Mouse (Mus musculus) megakaryocyte, embryonic 14.5 days (primary cell): ENCODE data around the gene Pax4. TPM values are rescaled to one million over a fixed set of nuclear protein-coding genes. Genes with fewer than 3 reads are reported as not detected.

Experiments
- H3K27me3 ChIP-seq: replicated peaks from 2 replicates; pipeline ENCODE3; 2012; ENCODE audit warnings: inconsistent platforms
- H3K36me3 ChIP-seq: replicated peaks from 2 replicates; pipeline ENCODE3; 2012; ENCODE audit warnings: low read length, inconsistent platforms, mixed read lengths
- H3K4me1 ChIP-seq: 2 replicates; pipeline ENCODE4 v1.6.1; 2012; ENCODE audit warnings: inconsistent platforms
- H3K4me3 ChIP-seq: replicated peaks from 2 replicates; pipeline ENCODE3; 2012; ENCODE audit warnings: moderate library complexity, mild to moderate bottlenecking, inconsistent platforms
- H3K9me3 ChIP-seq: 2 replicates; pipeline ENCODE4 v1.6.1; 2012; ENCODE audit warnings: inconsistent platforms
- FLI1 ChIP-seq: IDR thresholded peaks from 2 replicates; pipeline ENCODE4 v1.6.1; 2012; ENCODE audit warnings: low read length, inconsistent platforms, mixed read lengths
- GATA1 ChIP-seq: IDR thresholded peaks from 3 replicates; pipeline ENCODE4 v1.6.1; 2012; ENCODE audit warnings: mixed read lengths, low read length, inconsistent platforms, borderline replicate concordance
- polyA plus RNA-seq: library from polyadenylated mRNA; stranded (reverse); fragments of >175 nt; gene quantifications from 2 replicates; pipeline ENCODE4 v1.2.3, GENCODE M21; 2012; ENCODE audit warnings: low replicate concordance; ENCODE audit not compliant: insufficient read depth

Gene Pax4
- polyA plus RNA-seq: not detected in 2 replicates

DNA sequence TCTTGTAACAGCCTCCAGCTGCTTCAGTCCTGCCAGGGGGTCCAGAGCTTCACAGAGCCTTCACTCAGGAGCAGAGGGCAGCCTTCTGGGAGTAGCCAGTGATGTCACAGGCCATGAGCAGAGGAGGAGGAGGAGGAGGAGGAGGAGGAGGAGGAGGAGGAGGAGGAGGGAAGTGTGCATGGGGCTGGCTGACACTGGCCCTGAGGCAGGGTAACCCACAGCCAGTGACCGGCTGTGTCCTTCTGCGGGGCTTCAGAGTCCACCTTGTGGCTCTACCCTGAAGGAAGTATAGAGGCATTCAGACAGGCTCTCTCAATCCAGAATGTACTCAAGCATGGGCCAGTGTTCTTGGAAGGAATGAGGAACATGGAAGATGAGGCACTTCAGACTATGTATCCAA is at the start of gene Pax4:
Gene Pax4 (minus strand): TSS at position 101 of the 400 bp plus-strand sequence.
- H3K9me3 ChIP-seq: no peaks in the 10 kb centered on the region; the same call in 1 of the 2 replicates
- peaks cover 73% of the 10 kb centered on the region for H3K27me3 ChIP-seq
- peaks cover 17% of the 10 kb centered on the region for H3K4me1 ChIP-seq
- no peak within 1 kb of the TSS for H3K4me3 ChIP-seq
- TF ChIP-seq GATA1: no peak
- TF ChIP-seq FLI1: no peak
- H3K36me3 ChIP-seq: no peaks in the 10 kb centered on the region

DNA sequence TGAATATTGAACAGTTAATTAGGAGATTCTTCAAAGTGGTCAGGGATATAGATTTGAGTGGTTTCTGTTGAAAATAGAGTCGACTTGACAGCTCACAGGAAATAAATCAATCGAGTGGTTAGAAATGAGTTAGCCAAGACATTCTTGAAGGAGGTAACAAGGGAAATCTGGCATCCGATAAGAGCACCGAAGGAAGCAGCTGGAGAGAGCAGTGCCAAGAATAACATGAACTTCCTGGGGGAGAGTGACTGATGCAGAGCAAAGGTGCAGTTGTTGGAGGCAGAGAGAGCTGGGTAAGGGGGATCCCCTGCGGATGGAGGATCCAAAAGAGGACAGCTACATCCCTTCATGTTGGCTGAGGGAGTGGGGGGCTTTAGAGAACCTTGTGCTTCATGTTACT is 48.7 kb upstream of the Pax4 start:
- H3K36me3 ChIP-seq: peaks cover 25% of the 10 kb centered on the region
- peaks cover 52% of the 10 kb centered on the region for H3K4me1 ChIP-seq
- TF ChIP-seq FLI1: peak; percentile 82
- peak; percentile 74; the same call in 1 of the 3 replicates for TF ChIP-seq GATA1
- no peaks in the 10 kb centered on the region for H3K9me3 ChIP-seq
- no peaks in the 10 kb centered on the region for H3K27me3 ChIP-seq
- peak overlapping the region; percentile 74 for H3K4me3 ChIP-seq

DNA sequence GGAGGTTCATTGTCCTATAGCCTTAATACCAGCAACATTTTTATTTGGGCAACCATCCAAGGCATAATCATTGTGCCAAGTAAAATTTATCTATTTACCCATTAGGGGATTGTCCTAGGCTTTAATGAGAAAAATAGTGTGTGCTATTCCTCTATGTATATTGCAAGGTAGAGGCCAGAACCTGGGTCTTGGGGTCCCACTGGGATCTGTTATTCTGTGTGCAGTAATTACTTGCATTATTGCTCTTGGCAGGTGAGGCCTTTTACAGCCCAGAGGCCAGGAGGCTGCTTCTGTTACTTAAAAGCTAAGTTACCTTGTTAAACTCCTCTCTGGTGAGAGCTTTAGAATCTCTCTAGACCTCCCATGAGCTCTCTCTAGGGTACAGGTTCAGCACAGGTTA is 42.0 kb upstream of the Pax4 start:
- Histone ChIP-seq H3K9me3 (no peaks in the 10 kb centered on the region), H3K36me3 (peaks cover 60% of the 10 kb centered on the region), H3K4me1 (peaks cover 59% of the 10 kb centered on the region), H3K27me3 (no peaks in the 10 kb centered on the region), H3K4me3 (no peak overlapping the region)
- TF ChIP-seq FLI1 (no peak), GATA1 (no peak)

DNA sequence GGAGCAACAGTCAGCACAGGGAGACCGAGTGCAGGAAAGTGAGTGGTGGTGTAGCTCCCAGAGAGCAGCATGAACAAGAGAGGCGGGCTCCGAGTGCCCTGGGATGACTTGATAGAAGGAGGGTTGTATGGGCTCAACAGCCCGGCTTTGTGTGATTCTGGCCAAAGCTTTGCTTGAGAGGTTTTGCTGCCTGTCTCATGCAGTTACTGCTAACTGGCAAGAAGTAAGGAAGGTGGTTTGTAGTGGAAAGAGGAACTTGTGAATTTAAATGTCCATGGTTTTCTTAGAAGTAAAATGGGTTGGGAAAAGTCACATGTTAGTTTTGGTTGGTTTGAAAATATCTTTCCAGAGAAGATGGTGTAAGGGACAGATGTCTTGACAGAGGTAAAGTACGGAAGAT is 41.5 kb upstream of the Pax4 start:
- no peaks in the 10 kb centered on the region for H3K9me3 ChIP-seq
- H3K36me3 ChIP-seq: peaks cover 65% of the 10 kb centered on the region
- H3K4me1 ChIP-seq: peaks cover 65% of the 10 kb centered on the region
- H3K27me3 ChIP-seq: no peaks in the 10 kb centered on the region
- TF ChIP-seq FLI1 (no peak), GATA1 (no peak)
- H3K4me3 ChIP-seq: peak overlapping the region; percentile 56

DNA sequence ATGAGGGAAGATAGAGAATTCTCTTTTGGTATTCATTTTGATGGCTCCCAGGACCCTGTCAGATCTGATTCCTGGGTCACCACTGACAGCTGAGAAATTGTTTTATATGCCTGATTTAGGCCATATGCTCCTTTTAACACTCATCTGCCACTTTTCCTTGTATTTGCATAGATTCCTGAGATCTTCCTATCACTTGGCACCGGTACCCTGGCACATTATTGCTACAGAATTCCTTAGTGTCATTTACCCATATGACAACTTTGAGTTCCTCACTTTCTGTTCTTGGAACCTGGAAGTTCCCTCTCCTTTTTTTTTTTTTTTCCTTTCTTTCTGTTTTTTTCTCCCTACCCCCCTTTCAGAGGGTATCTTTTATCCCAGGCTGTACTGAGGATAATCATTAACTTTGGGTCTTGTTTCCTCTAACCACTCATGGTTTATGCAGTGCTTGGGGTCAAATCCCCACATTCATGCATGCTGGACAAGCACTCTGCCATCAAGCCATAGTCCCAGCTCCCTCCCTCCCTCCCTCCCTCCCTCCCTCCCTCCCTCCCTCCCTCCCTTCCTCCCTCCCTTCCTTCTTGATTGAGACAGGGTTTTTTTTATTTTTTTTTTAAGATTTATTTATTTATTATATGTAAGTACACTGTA is 39.2 kb upstream of the Pax4 start:
- Histone ChIP-seq H3K4me1 (peaks cover 88% of the 10 kb centered on the region), H3K9me3 (no peaks in the 10 kb centered on the region), H3K36me3 (peaks cover 82% of the 10 kb centered on the region), H3K27me3 (no peaks in the 10 kb centered on the region), H3K4me3 (no peak overlapping the region)
- TF ChIP-seq GATA1 (no peak), FLI1 (no peak)

DNA sequence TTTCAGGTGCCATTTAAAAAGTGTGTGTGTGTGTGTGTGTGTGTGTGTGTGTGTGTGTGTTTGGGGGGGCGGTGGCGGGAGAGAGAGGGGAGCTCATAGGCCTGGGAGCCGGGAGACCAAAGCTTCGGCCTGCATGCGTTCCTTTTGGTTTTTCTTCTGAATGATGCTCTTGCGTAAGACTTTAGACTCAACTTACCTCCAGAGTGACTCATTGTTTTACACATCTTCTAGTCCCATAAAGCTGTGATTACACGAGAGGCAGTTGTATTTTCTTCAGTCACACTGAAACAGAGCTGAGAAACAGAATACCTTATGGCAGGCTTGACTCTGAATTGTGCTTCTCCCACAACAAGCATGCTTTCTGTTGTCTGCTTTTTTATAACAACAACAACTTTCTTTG is 37.8 kb upstream of the Pax4 start:
- no peaks in the 10 kb centered on the region for H3K27me3 ChIP-seq
- TF ChIP-seq FLI1: no peak
- TF ChIP-seq GATA1: no peak
- peaks cover 95% of the 10 kb centered on the region for H3K4me1 ChIP-seq
- H3K9me3 ChIP-seq: no peaks in the 10 kb centered on the region
- no peak overlapping the region for H3K4me3 ChIP-seq
- H3K36me3 ChIP-seq: peaks cover 71% of the 10 kb centered on the region

DNA sequence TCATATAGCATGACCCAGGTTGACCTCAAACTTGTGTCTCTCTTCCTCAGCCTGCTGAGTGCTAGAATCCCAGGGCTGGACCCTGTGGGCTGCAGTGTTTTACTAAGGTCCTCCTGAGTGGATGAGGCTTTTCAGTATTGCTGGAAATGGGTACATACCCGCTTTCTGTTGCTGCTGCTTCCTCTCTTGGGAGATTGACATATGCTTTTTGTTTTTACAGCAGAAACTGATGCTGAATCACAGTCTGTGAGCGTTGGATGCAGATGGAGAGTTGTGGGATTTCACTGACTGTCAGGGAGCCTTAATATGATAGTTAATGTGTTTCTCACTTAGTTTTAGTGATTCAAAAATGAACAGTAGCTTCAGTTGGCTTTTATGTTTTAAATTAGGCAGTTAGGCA is 37.3 kb upstream of the Pax4 start:
- Histone ChIP-seq H3K27me3 (no peaks in the 10 kb centered on the region), H3K4me1 (peaks cover 98% of the 10 kb centered on the region), H3K9me3 (no peaks in the 10 kb centered on the region), H3K36me3 (peaks cover 72% of the 10 kb centered on the region), H3K4me3 (no peak overlapping the region)
- no peak for TF ChIP-seq FLI1
- TF ChIP-seq GATA1: no peak

DNA sequence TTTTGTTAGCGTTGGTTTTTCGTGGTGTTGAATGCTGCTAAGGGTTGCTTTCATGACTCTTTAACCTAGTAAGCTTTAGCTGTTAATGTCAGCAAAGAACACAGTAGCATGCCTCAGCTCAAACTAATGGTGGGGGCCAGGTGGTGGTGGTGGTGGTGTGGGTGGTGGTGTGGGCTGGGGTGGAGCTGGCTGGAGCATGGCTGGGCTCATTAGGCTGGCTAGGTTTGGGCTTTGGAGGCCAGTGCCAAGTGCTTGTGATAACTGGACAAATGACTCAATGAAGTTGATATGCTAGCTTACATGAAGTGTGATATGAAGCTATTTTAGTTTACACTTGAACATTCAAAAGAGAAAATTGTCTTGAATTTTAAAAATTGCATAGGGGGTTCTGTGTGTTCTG is 36.9 kb upstream of the Pax4 start:
- H3K36me3 ChIP-seq: peaks cover 68% of the 10 kb centered on the region
- TF ChIP-seq FLI1 (no peak), GATA1 (no peak)
- H3K27me3 ChIP-seq: no peaks in the 10 kb centered on the region
- H3K9me3 ChIP-seq: no peaks in the 10 kb centered on the region
- H3K4me3 ChIP-seq: no peak overlapping the region
- peaks cover 98% of the 10 kb centered on the region for H3K4me1 ChIP-seq

DNA sequence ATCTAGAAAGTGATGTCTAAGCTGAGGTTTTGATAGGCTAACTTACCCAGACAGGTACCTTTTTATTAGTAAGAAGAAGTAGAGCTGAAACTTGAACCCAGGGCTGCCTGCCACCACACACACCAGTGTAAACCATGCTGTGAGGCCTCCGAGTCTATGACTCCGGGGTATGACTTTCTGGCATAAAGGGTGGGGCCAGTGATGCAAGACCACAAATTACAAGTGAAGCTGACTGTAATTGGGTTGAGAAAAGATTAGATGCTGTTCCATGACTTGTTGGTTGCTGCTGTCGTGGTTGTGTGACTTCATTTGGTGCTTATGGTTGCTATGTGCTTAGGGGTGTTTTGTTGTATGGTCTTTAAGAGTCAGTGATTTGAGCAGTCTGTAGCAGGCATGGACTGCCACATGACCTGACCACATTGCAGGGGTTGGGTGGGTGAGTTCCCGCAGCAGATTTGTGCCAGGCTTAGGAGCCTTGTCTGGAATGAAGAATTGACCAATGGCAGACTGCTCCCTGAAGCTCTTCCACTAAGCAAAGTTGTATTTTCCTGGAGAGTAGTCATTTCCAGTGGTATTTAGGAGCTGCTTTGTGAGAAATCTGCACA is 33.7 kb upstream of the Pax4 start:
- peak overlapping the region; percentile 62 for H3K4me3 ChIP-seq
- H3K9me3 ChIP-seq: no peaks in the 10 kb centered on the region
- H3K4me1 ChIP-seq: peaks cover 82% of the 10 kb centered on the region
- H3K36me3 ChIP-seq: peaks cover 41% of the 10 kb centered on the region
- no peak for TF ChIP-seq FLI1
- no peak for TF ChIP-seq GATA1
- H3K27me3 ChIP-seq: no peaks in the 10 kb centered on the region

DNA sequence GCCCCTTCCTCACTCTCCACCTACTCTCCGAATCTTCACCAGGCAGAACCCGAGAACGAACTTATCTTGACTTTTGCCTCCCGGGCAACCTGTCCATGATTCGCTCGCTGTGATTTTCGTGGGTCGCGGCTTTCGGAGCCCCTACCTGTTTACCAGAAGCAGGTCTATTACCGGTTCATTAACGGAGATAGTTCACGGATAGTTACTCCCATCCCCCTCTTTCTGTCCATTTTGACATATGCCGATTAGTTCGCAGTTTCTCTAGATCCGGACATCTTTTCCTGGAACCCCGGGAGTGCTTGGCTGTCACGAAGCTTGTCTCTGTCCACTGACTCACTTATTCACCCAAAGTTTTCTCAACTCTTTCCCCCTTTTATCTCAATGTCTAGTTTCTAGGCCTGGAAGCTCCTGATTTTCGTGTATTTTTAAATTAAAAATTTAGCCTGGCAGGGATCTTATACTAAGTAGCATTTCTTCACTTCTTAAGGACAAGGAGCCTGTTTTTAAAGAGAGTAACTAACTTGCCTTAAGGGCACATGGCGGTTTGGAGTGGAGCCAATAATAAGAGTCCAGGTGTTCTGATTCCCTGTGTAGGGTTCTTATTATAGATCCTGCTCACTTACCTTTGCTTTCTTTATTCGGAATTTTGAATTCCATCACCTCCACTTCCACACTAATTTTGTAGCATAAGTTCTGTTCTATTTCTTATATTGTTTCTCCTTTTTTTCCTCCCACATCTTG is 31.8 kb upstream of the Pax4 start:
- TF ChIP-seq GATA1 (no peak), FLI1 (no peak)
- no peaks in the 10 kb centered on the region for H3K27me3 ChIP-seq
- no peaks in the 10 kb centered on the region for H3K9me3 ChIP-seq
- H3K4me3 ChIP-seq: peak overlapping the region; percentile 99
- H3K36me3 ChIP-seq: peaks cover 26% of the 10 kb centered on the region
- H3K4me1 ChIP-seq: peaks cover 67% of the 10 kb centered on the region
